Mouse (Mus musculus): ENCODE measurements at regions not wholly inside any gene's neighbourhood (a gene's known extent, or its start where the extent isn't known, plus 50 kb on each side); places are given as distances from the start of the nearest gene placed in this dataset.
"Not testable (repeated sequence)": the region's sequence is repeated elsewhere in the genome, so short reads cannot be mapped to it uniquely, and the experiment has no call there.

- no peak for DNase-seq (ENCODE audit: low read depth)
Measured at GRCm38 (mm10) chr17:79547524-79547923, 64.1 kb upstream of the Rmdn2 start.

- DNase-seq (ENCODE audit: low read depth) = not testable (repeated sequence)
Measured at GRCm38 (mm10) chr17:79550409-79550808, 61.3 kb upstream of the Rmdn2 start.

DNA sequence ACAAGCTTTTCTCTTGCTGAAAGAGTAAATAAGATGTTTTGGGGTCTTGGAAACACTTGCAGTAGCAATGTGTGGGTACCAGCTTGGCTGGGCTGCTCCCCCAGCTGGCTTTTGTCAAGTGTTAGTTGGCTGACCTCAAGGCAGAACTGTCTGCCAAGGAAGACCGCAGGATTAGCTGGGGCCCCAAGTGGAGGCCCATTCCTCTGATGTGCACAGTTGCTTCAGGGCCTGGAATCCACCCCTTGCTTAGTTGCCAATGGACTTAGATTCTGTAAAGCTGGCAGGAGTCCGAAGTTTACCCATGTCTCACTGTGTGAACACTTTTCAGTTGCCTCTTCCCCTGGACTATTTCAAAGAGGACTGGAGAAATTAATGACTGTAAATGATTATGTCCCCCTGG is 57.8 kb upstream of the Rmdn2 start:
- no peak for DNase-seq (ENCODE audit: low read depth)

- DNase-seq (ENCODE audit: low read depth) = no peak
Measured at GRCm38 (mm10) chr17:79555593-79555992, 56.1 kb upstream of the Rmdn2 start.
